Mouse (Mus musculus) small intestine, adult 2 months (tissue): Measurements from ENCODE around the gene Mccc1.

Experiments used
- CTCF ChIP-seq: fragments of 200-500 bp; IDR thresholded peaks from 2 replicates; pipeline ENCODE4 v1.5.1; 2012; ENCODE audit warnings: low read depth, mild to moderate bottlenecking, control low read depth, inconsistent platforms, low read length, moderate library complexity, mixed read lengths; ENCODE audit not compliant: insufficient replicate concordance, insufficient read length; ENCODE audit errors: extremely low read depth
- POLR2A ChIP-seq: fragments of 200-500 bp; IDR thresholded peaks from 2 replicates; pipeline ENCODE4 v1.6.1; 2012; ENCODE audit warnings: low read depth, mild to moderate bottlenecking, control low read depth, inconsistent platforms, low read length, moderate library complexity

DNA sequence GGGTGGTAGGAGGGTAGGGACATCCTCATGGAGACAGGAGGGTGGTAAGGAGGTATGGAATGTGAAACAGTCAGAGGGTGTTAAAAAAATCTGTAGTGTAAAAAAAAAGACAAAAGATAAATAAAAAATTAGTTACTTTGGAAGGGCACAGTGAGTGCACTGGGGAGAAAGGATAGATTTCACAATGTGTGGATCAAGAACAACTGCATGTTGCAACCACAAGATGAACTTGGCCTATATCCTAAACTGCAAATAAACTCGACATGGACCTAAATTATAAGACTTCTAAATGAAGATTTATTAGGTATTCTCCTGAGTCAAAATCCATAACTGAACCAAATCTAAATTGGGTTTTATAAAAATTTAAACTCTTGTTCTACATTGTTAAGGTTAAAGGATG is 48.6 kb upstream of the Mccc1 start:
- TF ChIP-seq POLR2A, result no peak
- no peak for TF ChIP-seq CTCF
